Mouse (Mus musculus) forebrain, embryonic 15.5 days (tissue): Measurements from ENCODE around the gene Mycbpap. TPM values are rescaled to one million over a fixed set of nuclear protein-coding genes. Genes with fewer than 3 reads are reported as not detected.
A peak's percentile ranks its signal among the peaks of the same experiment; 100 is the strongest.

Experiments used
- ATAC-seq: fragments of 200-750 bp; cut with Nextera tagmentation; replicated peaks from 2 replicates; pipeline ENCODE4 v1.8.0; 2017; ENCODE audit warnings: mild to moderate bottlenecking, moderate TSS enrichment, moderate library complexity
- H3K27ac ChIP-seq: fragments of 300-500 bp; sonication (generic); replicated peaks from 2 replicates; pipeline ENCODE4 v1.5.1; 2015; ENCODE audit warnings: mild to moderate bottlenecking, inconsistent platforms
- H3K27me3 ChIP-seq: fragments of 300-500 bp; sonication (generic); 2 replicates; pipeline ENCODE4 v1.6.1; 2015; ENCODE audit warnings: inconsistent platforms
- H3K36me3 ChIP-seq: fragments of 300-500 bp; sonication (generic); 2 replicates; pipeline ENCODE4 v1.6.1; 2015; ENCODE audit warnings: mild to moderate bottlenecking, inconsistent platforms
- H3K4me1 ChIP-seq: fragments of 300-500 bp; sonication (generic); 2 replicates; pipeline ENCODE4 v1.6.1; 2015; ENCODE audit warnings: inconsistent platforms
- H3K4me2 ChIP-seq: fragments of 300-500 bp; sonication (generic); replicated peaks from 2 replicates; pipeline ENCODE4 v1.6.1; 2015; ENCODE audit warnings: mild to moderate bottlenecking, inconsistent platforms
- H3K4me3 ChIP-seq: fragments of 300-500 bp; sonication (generic); 2 replicates; pipeline ENCODE4 v1.5.1; 2015; ENCODE audit warnings: mild to moderate bottlenecking, inconsistent platforms
- H3K9ac ChIP-seq: fragments of 300-500 bp; sonication (generic); replicated peaks from 2 replicates; pipeline ENCODE4 v1.6.1; 2015; ENCODE audit warnings: mild to moderate bottlenecking, inconsistent platforms
- H3K9me3 ChIP-seq: fragments of 300-500 bp; sonication (generic); 2 replicates; pipeline ENCODE4 v1.6.1; 2016; ENCODE audit warnings: inconsistent platforms
- WGBS: fragments of 180-500 bp; shearing (Covaris S2); methylation state at CpG from one replicate; pipeline ENCODE4 v1.1.7; 2015; ENCODE audit warnings: mixed read lengths; 5-methylcytosine and 5-hydroxymethylcytosine counted together
- polyA plus RNA-seq: library from polyadenylated mRNA; unstranded; fragments of >200 nt; fragmentation: Nextera tagmentation; extraction: Ambion mirVana; gene quantifications from 2 replicates; pipeline ENCODE4 v1.2.1, GENCODE M21; 2015

Mycbpap gene
- polyA plus RNA-seq, 1 experiment from 2014 or later = 2.7 TPM

GRCm38 (mm10) chr11:94489745-94490144, 31.8 kb downstream of the Mycbpap start:
- no peak for ATAC-seq
- H3K4me3 ChIP-seq = no peak overlapping the region
- no peaks in the 10 kb centered on the region for H3K9me3 ChIP-seq
- H3K4me2 ChIP-seq = no peak overlapping the region
- 30% methylated on average over 4 of the region's 4 CpGs for WGBS
- no peak overlapping the region for H3K9ac ChIP-seq
- H3K4me1 ChIP-seq = peaks cover 14% of the 10 kb centered on the region
- H3K27me3 ChIP-seq = no peaks in the 10 kb centered on the region
- H3K27ac ChIP-seq = no peak overlapping the region
- H3K36me3 ChIP-seq = no peaks in the 10 kb centered on the region

GRCm38 (mm10) chr11:94488767-94489533, 32.6 kb downstream of the Mycbpap start:
- Histone ChIP-seq H3K27me3 (no peaks in the 10 kb centered on the region), H3K4me1 (peaks cover 14% of the 10 kb centered on the region), H3K27ac (no peak overlapping the region), H3K9ac (no peak overlapping the region), H3K36me3 (no peaks in the 10 kb centered on the region), H3K4me3 (no peak overlapping the region), H3K9me3 (no peaks in the 10 kb centered on the region), H3K4me2 (no peak overlapping the region)
- 88% methylated on average over 11 of the region's 11 CpGs for WGBS
- no peak for ATAC-seq

GRCm38 (mm10) chr11:94486001-94486400, 35.5 kb downstream of the Mycbpap start, which contains the start of gene Spata20:
TSS of gene Spata20 (minus strand) at chr11:94486179.
- Histone ChIP-seq H3K4me2 (peak within 1 kb of the TSS; percentile 45), H3K4me1 (peaks cover 7% of the 10 kb centered on the region), H3K36me3 (no peaks in the 10 kb centered on the region), H3K9me3 (no peaks in the 10 kb centered on the region), H3K27ac (no peak within 1 kb of the TSS), H3K4me3 (peak within 1 kb of the TSS; percentile 27), H3K27me3 (no peaks in the 10 kb centered on the region), H3K9ac (peak within 1 kb of the TSS; percentile 30; the same call in 1 of the 2 replicates)
- 4% methylated on average over 24 of the region's 24 CpGs for WGBS
- ATAC-seq = peak; percentile 83

GRCm38 (mm10) chr11:94485223-94485622, 36.3 kb downstream of the Mycbpap start:
- H3K36me3 ChIP-seq = no peaks in the 10 kb centered on the region
- no peaks in the 10 kb centered on the region for H3K9me3 ChIP-seq
- WGBS = 87% methylated on average over 5 of the region's 5 CpGs
- peaks cover 7% of the 10 kb centered on the region for H3K4me1 ChIP-seq
- H3K9ac ChIP-seq = no peak overlapping the region
- H3K4me3 ChIP-seq = no peak overlapping the region
- no peak overlapping the region for H3K4me2 ChIP-seq
- H3K27ac ChIP-seq = no peak overlapping the region
- no peak for ATAC-seq
- no peaks in the 10 kb centered on the region for H3K27me3 ChIP-seq

- ATAC-seq = no peak
- Histone ChIP-seq H3K36me3 (no peaks in the 10 kb centered on the region), H3K27ac (no peak overlapping the region), H3K4me1 (peaks cover 7% of the 10 kb centered on the region), H3K9ac (no peak overlapping the region), H3K4me2 (no peak overlapping the region), H3K27me3 (no peaks in the 10 kb centered on the region), H3K9me3 (no peaks in the 10 kb centered on the region), H3K4me3 (no peak overlapping the region)
- WGBS = 88% methylated on average over 9 of the region's 9 CpGs
Observed at GRCm38 (mm10) chr11:94484636-94485035, 36.9 kb downstream of the Mycbpap start.

DNA sequence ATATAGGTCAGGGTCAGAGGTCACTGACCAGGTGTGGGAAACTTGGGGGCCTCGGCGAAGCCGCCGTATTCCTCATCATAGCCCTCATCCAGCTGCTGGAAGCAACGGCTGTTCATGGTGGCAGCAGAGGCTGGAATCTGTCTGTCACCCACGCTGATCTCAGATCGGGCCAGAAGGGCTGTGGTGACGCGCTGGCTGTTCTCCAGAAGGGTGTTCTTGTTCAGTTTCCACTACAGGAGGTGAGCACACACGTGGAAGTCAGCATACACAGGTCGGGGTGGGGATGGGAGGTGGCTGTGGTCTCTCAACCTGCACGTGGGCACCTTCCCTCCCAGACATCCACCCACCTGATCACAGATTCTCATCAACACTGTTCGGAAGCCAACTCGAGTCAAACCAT, 37.6 kb downstream of the Mycbpap start:
- Histone ChIP-seq H3K9me3 (no peaks in the 10 kb centered on the region), H3K9ac (no peak overlapping the region), H3K36me3 (no peaks in the 10 kb centered on the region), H3K27me3 (no peaks in the 10 kb centered on the region), H3K27ac (no peak overlapping the region), H3K4me2 (no peak overlapping the region), H3K4me1 (peaks cover 7% of the 10 kb centered on the region), H3K4me3 (no peak overlapping the region)
- no peak for ATAC-seq
- 81% methylated on average over 14 of the region's 14 CpGs for WGBS

- 76% methylated on average over 11 of the region's 11 CpGs for WGBS
- Histone ChIP-seq H3K9me3 (no peaks in the 10 kb centered on the region), H3K4me2 (no peak overlapping the region), H3K9ac (no peak overlapping the region), H3K36me3 (no peaks in the 10 kb centered on the region), H3K4me3 (no peak overlapping the region), H3K27me3 (no peaks in the 10 kb centered on the region), H3K27ac (no peak overlapping the region), H3K4me1 (peaks cover 7% of the 10 kb centered on the region)
- ATAC-seq = no peak
Observed at GRCm38 (mm10) chr11:94483436-94483835, 38.1 kb downstream of the Mycbpap start.

DNA sequence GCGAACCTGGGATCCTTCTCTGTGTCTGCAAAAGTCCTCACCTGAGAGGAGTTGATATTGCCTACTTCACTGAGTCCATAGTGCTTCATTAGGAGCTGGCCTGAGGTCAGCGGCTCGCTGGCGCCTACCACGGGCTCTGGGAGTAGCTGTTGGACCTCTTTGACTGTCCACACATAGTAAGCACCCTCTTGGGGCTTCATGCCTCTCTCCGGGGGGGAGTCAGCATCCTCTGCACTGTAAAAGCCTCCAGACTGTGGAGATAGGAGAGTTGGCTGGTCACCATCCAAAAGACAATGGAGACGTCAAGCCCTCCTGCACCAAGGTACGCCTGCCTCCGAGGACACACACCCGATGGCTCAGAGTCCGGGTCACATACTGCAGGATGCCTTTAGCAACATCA, 38.8 kb downstream of the Mycbpap start:
- ATAC-seq = no peak
- no peaks in the 10 kb centered on the region for H3K27me3 ChIP-seq
- peaks cover 7% of the 10 kb centered on the region for H3K4me1 ChIP-seq
- H3K36me3 ChIP-seq = no peaks in the 10 kb centered on the region
- H3K9me3 ChIP-seq = no peaks in the 10 kb centered on the region
- 90% methylated on average over 11 of the region's 11 CpGs for WGBS
- no peak overlapping the region for H3K4me2 ChIP-seq
- H3K4me3 ChIP-seq = no peak overlapping the region
- H3K9ac ChIP-seq = no peak overlapping the region
- no peak overlapping the region for H3K27ac ChIP-seq

DNA sequence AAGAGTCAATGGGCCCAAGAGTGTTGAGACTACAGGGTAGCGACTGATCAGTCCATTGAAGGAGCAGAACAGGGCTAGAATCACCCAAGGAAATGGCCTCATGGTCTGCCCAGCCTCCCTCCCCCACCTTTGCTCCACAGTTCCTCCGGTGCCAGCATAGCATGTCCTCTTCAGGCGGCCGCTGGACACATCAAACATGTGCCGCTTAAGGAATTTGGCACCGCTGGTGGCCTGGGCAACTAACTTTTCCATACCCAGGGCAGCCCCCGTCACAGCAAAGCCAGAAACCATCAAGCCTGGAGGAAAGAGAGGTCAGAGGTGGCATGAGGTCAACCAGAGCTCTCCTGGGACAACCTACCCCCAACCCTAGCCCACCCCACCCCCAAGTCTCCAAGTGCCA, 39.6 kb downstream of the Mycbpap start:
- Histone ChIP-seq H3K9ac (no peak overlapping the region), H3K27me3 (no peaks in the 10 kb centered on the region), H3K4me2 (no peak overlapping the region), H3K27ac (no peak overlapping the region), H3K9me3 (no peaks in the 10 kb centered on the region), H3K4me3 (no peak overlapping the region), H3K36me3 (no peaks in the 10 kb centered on the region), H3K4me1 (peaks cover 7% of the 10 kb centered on the region)
- no peak for ATAC-seq
- WGBS = 91% methylated on average over 7 of the region's 7 CpGs

GRCm38 (mm10) chr11:94480382-94480781, 41.2 kb downstream of the Mycbpap start:
- H3K9me3 ChIP-seq = no peaks in the 10 kb centered on the region
- peaks cover 6% of the 10 kb centered on the region for H3K4me1 ChIP-seq
- 87% methylated on average over 9 of the region's 9 CpGs for WGBS
- no peak overlapping the region for H3K9ac ChIP-seq
- peaks cover 5% of the 10 kb centered on the region; the same call in 1 of the 2 replicates for H3K27me3 ChIP-seq
- H3K4me2 ChIP-seq = no peak overlapping the region
- ATAC-seq = no peak
- H3K36me3 ChIP-seq = no peaks in the 10 kb centered on the region
- no peak overlapping the region for H3K4me3 ChIP-seq
- H3K27ac ChIP-seq = no peak overlapping the region

DNA sequence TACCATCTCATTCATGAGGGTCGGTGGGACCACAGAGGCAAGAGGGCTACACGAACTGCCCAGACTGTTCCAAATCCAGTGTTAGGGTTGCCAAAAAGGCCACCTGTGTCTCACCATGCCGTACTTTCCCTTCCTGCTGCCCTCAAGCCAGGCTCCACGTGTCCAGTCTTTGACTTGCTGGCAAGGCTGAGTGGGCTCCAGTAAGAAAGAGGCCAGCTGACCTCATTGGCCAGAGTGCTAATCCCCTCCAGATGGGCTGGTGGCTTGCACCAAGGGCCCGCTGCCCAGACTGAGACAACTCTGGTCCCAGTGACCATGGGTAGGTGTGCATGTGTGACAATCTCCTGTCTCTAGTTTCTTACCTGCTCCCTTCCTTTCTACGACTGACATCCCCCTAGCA, 43.9 kb downstream of the Mycbpap start:
- Histone ChIP-seq H3K27ac (no peak overlapping the region), H3K9ac (no peak overlapping the region), H3K36me3 (no peaks in the 10 kb centered on the region), H3K4me2 (no peak overlapping the region), H3K9me3 (no peaks in the 10 kb centered on the region), H3K27me3 (peaks cover 17% of the 10 kb centered on the region), H3K4me3 (no peak overlapping the region), H3K4me1 (peaks cover 29% of the 10 kb centered on the region)
- ATAC-seq = no peak
- 62% methylated on average over 6 of the region's 6 CpGs for WGBS

- ATAC-seq = no peak
- H3K4me2 ChIP-seq = no peak overlapping the region; the same call in 1 of the 2 replicates
- H3K9ac ChIP-seq = no peak overlapping the region
- peaks cover 19% of the 10 kb centered on the region for H3K27me3 ChIP-seq
- H3K36me3 ChIP-seq = no peaks in the 10 kb centered on the region
- no peak overlapping the region for H3K4me3 ChIP-seq
- WGBS = 5% methylated on average over 11 of the region's 11 CpGs
- no peaks in the 10 kb centered on the region for H3K9me3 ChIP-seq
- peaks cover 46% of the 10 kb centered on the region for H3K4me1 ChIP-seq
- H3K27ac ChIP-seq = no peak overlapping the region
Observed at GRCm38 (mm10) chr11:94475722-94476121, 45.8 kb downstream of the Mycbpap start.

- Histone ChIP-seq H3K27ac (no peak overlapping the region), H3K4me2 (peak overlapping the region; percentile 97), H3K9me3 (no peaks in the 10 kb centered on the region), H3K4me3 (peak overlapping the region; percentile 68), H3K27me3 (peaks cover 19% of the 10 kb centered on the region), H3K9ac (no peak overlapping the region), H3K36me3 (no peaks in the 10 kb centered on the region), H3K4me1 (peaks cover 57% of the 10 kb centered on the region)
- peak; percentile 29 for ATAC-seq
- 2% methylated on average over 11 of the region's 11 CpGs for WGBS
Observed at GRCm38 (mm10) chr11:94474544-94474910, 47.0 kb downstream of the Mycbpap start.
